Mouse (Mus musculus): Measurements from ENCODE around the gene Gdf11.

- TF ChIP-seq CTCF (IDR thresholded peaks at IDR 0.05; ENCODE audit: borderline replicate concordance, insufficient read depth, low read length) (no peak), POLR2A (IDR thresholded peaks at IDR 0.05; ENCODE audit: low read depth, low read length) (no peak)
Measured at GRCm38 (mm10) chr10:128902409-128902988, 11.0 kb upstream of the Gdf11 start.

All from embryonic fibroblast, embryonic 13.5 days (primary cell).